Mouse (Mus musculus) hindbrain, embryonic 11.5 days (tissue): ENCODE measurements around the gene Vgll4. TPM values are rescaled to one million over a fixed set of nuclear protein-coding genes. Genes with fewer than 3 reads are reported as not detected.

Experiments used
- ATAC-seq: fragments of 200-750 bp; cut with Nextera tagmentation; 2 replicates; pipeline ENCODE4 v1.8.0; 2017; ENCODE audit warnings: mild to moderate bottlenecking, moderate TSS enrichment, moderate library complexity; ENCODE audit not compliant: low FRiP score
- DNase-seq: peaks from one replicate; pipeline ENCODE4 v3.0.0-alpha.2; 2015; ENCODE audit warnings: low spot score
- H3K27ac ChIP-seq: fragments of 300-500 bp; sonication (generic); 2 replicates; pipeline ENCODE4 v1.5.1; 2014; ENCODE audit warnings: mild to moderate bottlenecking, low read depth, low read length
- H3K27me3 ChIP-seq: fragments of 300-500 bp; sonication (generic); 2 replicates; pipeline ENCODE4 v1.6.1; 2014; ENCODE audit warnings: mild to moderate bottlenecking, low read length, moderate library complexity, mixed read lengths; ENCODE audit not compliant: control insufficient read depth, insufficient read depth
- H3K36me3 ChIP-seq: fragments of 300-500 bp; sonication (generic); 2 replicates; pipeline ENCODE4 v1.6.1; 2014; ENCODE audit warnings: mild to moderate bottlenecking, low read length, moderate library complexity, mixed read lengths; ENCODE audit not compliant: control insufficient read depth, insufficient read depth
- H3K4me1 ChIP-seq: fragments of 300-500 bp; sonication (generic); replicated peaks from 2 replicates; pipeline ENCODE4 v1.6.1; 2014; ENCODE audit warnings: low read length, mixed read lengths; ENCODE audit not compliant: control insufficient read depth, insufficient read depth
- H3K4me2 ChIP-seq: fragments of 300-500 bp; sonication (generic); replicated peaks from 2 replicates; pipeline ENCODE4 v1.6.1; 2014; ENCODE audit warnings: mild to moderate bottlenecking, low read depth, low read length
- H3K4me3 ChIP-seq: fragments of 300-500 bp; sonication (generic); 2 replicates; pipeline ENCODE4 v1.5.1; 2014; ENCODE audit warnings: low read depth, low read length
- H3K9ac ChIP-seq: fragments of 300-500 bp; sonication (generic); 2 replicates; pipeline ENCODE4 v1.6.1; 2014; ENCODE audit warnings: low read depth, low read length
- H3K9me3 ChIP-seq: fragments of 300-500 bp; sonication (generic); 2 replicates; pipeline ENCODE4 v1.6.1; 2016; ENCODE audit warnings: low read length; ENCODE audit not compliant: control insufficient read depth
- WGBS: fragments of 180-500 bp; shearing (Covaris S2); extraction: QIAGEN DNeasy Blood & Tissue Kit; methylation state at CpG from one replicate; pipeline ENCODE4 v1.1.7; 2014; 5-methylcytosine and 5-hydroxymethylcytosine counted together
- polyA plus RNA-seq: library from polyadenylated mRNA; unstranded; fragments of >200 nt; fragmentation: Nextera tagmentation; extraction: Ambion mirVana; gene quantifications from 2 replicates; pipeline ENCODE4 v1.2.1, GENCODE M21; 2014

Vgll4 gene
- polyA plus RNA-seq, 1 experiment from 2014 or later, result 59.3 TPM

- Histone ChIP-seq H3K36me3 (no peaks in the 10 kb centered on the region), H3K9me3 (no peaks in the 10 kb centered on the region), H3K9ac (no peak overlapping the region), H3K4me3 (no peak overlapping the region), H3K27ac (no peak overlapping the region), H3K4me2 (no peak overlapping the region), H3K4me1 (0 out of 2 replicates have a peak, but pooled peaks cover 3% of the 10 kb centered on the region), H3K27me3 (no peaks in the 10 kb centered on the region)
- DNase-seq (no peak), ATAC-seq (no peak)
- WGBS, result 91% methylated on average over 9 of the region's 9 CpGs
Measured at GRCm38 (mm10) chr6:114829660-114830438, 139.9 kb downstream of the Vgll4 start.

- DNase-seq, result no peak
- WGBS, result 77% methylated on average over 2 of the region's 2 CpGs
- Histone ChIP-seq H3K9ac (no peak overlapping the region), H3K4me3 (no peak overlapping the region), H3K4me2 (no peak overlapping the region), H3K27me3 (no peaks in the 10 kb centered on the region), H3K9me3 (no peaks in the 10 kb centered on the region), H3K4me1 (no peaks in the 10 kb centered on the region), H3K27ac (no peak overlapping the region), H3K36me3 (no peaks in the 10 kb centered on the region)
- ATAC-seq, result no peak
Measured at GRCm38 (mm10) chr6:114826889-114827288, 142.9 kb downstream of the Vgll4 start.

GRCm38 (mm10) chr6:114821646-114822045 is 148.1 kb downstream of the Vgll4 start:
- ATAC-seq, result no peak
- 93% methylated on average over 7 of the region's 7 CpGs for WGBS
- H3K9me3 ChIP-seq, result no peaks in the 10 kb centered on the region
- H3K4me1 ChIP-seq, result no peaks in the 10 kb centered on the region
- no peaks in the 10 kb centered on the region for H3K27me3 ChIP-seq
- no peak for DNase-seq
- H3K4me2 ChIP-seq, result no peak overlapping the region
- no peak overlapping the region for H3K4me3 ChIP-seq
- H3K27ac ChIP-seq, result no peak overlapping the region
- no peak overlapping the region for H3K9ac ChIP-seq
- no peaks in the 10 kb centered on the region for H3K36me3 ChIP-seq

GRCm38 (mm10) chr6:114819971-114820481 is 149.8 kb downstream of the Vgll4 start:
- DNase-seq, result no peak
- no peak overlapping the region for H3K4me3 ChIP-seq
- H3K4me1 ChIP-seq, result 0 out of 2 replicates have a peak, but pooled peaks cover 2% of the 10 kb centered on the region
- 63% methylated on average over 9 of the region's 9 CpGs for WGBS
- H3K36me3 ChIP-seq, result no peaks in the 10 kb centered on the region
- H3K9me3 ChIP-seq, result no peaks in the 10 kb centered on the region
- no peak for ATAC-seq
- H3K27ac ChIP-seq, result no peak overlapping the region
- H3K4me2 ChIP-seq, result no peak overlapping the region
- H3K27me3 ChIP-seq, result no peaks in the 10 kb centered on the region
- no peak overlapping the region for H3K9ac ChIP-seq

- H3K27ac ChIP-seq, result no peak overlapping the region
- ATAC-seq (no peak), DNase-seq (no peak)
- H3K4me2 ChIP-seq, result no peak overlapping the region
- H3K9ac ChIP-seq, result no peak overlapping the region
- no peak overlapping the region for H3K4me3 ChIP-seq
- no peaks in the 10 kb centered on the region for H3K9me3 ChIP-seq
- no peaks in the 10 kb centered on the region for H3K36me3 ChIP-seq
- H3K27me3 ChIP-seq, result no peaks in the 10 kb centered on the region
- H3K4me1 ChIP-seq, result 0 out of 2 replicates have a peak, but pooled peaks cover 2% of the 10 kb centered on the region
- WGBS, result 60% methylated on average over 6 of the region's 6 CpGs
Measured at GRCm38 (mm10) chr6:114818471-114818870, 151.3 kb downstream of the Vgll4 start.

GRCm38 (mm10) chr6:114817948-114818347 is 151.8 kb downstream of the Vgll4 start:
- Histone ChIP-seq H3K9ac (no peak overlapping the region), H3K4me1 (0 out of 2 replicates have a peak, but pooled peaks cover 2% of the 10 kb centered on the region), H3K4me3 (no peak overlapping the region), H3K36me3 (no peaks in the 10 kb centered on the region), H3K27me3 (no peaks in the 10 kb centered on the region), H3K9me3 (no peaks in the 10 kb centered on the region), H3K27ac (no peak overlapping the region), H3K4me2 (no peak overlapping the region)
- 72% methylated on average over 11 of the region's 11 CpGs for WGBS
- no peak for ATAC-seq
- no peak for DNase-seq

GRCm38 (mm10) chr6:114814882-114815650 is 154.7 kb downstream of the Vgll4 start:
- Histone ChIP-seq H3K9ac (no peak overlapping the region), H3K4me1 (peaks cover 2% of the 10 kb centered on the region; the same call in 1 of the 2 replicates), H3K4me3 (no peak overlapping the region), H3K27ac (no peak overlapping the region), H3K27me3 (no peaks in the 10 kb centered on the region), H3K9me3 (no peaks in the 10 kb centered on the region), H3K36me3 (no peaks in the 10 kb centered on the region), H3K4me2 (no peak overlapping the region)
- ATAC-seq, result no peak
- 96% methylated on average over 5 of the region's 5 CpGs for WGBS
- peak; percentile 37 for DNase-seq

- Histone ChIP-seq H3K4me3 (no peak overlapping the region), H3K27ac (no peak overlapping the region), H3K9ac (no peak overlapping the region), H3K4me1 (peaks cover 2% of the 10 kb centered on the region; the same call in 1 of the 2 replicates), H3K27me3 (no peaks in the 10 kb centered on the region), H3K9me3 (no peaks in the 10 kb centered on the region), H3K4me2 (no peak overlapping the region), H3K36me3 (no peaks in the 10 kb centered on the region)
- 85% methylated on average over 6 of the region's 6 CpGs for WGBS
- no peak for DNase-seq
- ATAC-seq, result no peak
Measured at GRCm38 (mm10) chr6:114814199-114814881, 155.5 kb downstream of the Vgll4 start.
